Mouse (Mus musculus) ES-E14 (cell line): ENCODE measurements around the gene Tceal5. TPM values are rescaled to one million over a fixed set of nuclear protein-coding genes. Genes with fewer than 3 reads are reported as not detected.

Experiments used
- DNase-seq: peaks from one replicate; pipeline ENCODE4 v3.0.0-alpha.2; 2013; ENCODE audit warnings: low read depth, low spot score
- H3K27ac ChIP-seq: 2 replicates; pipeline ENCODE4 v1.5.1; 2012; ENCODE audit warnings: low read depth, mild to moderate bottlenecking, low read length, moderate library complexity, mixed read lengths; ENCODE audit not compliant: poor library complexity, insufficient read depth, severe bottlenecking
- H3K36me3 ChIP-seq: 2 replicates; pipeline ENCODE4 v1.6.1; 2012; ENCODE audit warnings: mild to moderate bottlenecking, low read length, moderate library complexity, mixed read lengths; ENCODE audit not compliant: control insufficient read depth, poor library complexity, insufficient read depth, severe bottlenecking
- H3K4me1 ChIP-seq, 2 experiments: fragments of 150-350 bp in 1 of 2; sonication (generic) in 1 of 2; 2 replicates each; pipeline ENCODE4 v1.6.1; 2012; ENCODE audit warnings: low read length in 2 of 2, mild to moderate bottlenecking in 1 of 2, mixed read lengths in 1 of 2; ENCODE audit not compliant: control insufficient read depth in 2 of 2, insufficient read depth in 2 of 2, poor library complexity in 1 of 2
- H3K4me3 ChIP-seq, 2 experiments: fragments of 150-350 bp in 1 of 2; sonication (generic) in 1 of 2; 2 replicates each; pipeline ENCODE4 v1.5.1; 2012; ENCODE audit warnings: low read length in 2 of 2, low read depth in 1 of 2, mild to moderate bottlenecking in 1 of 2, mixed read lengths in 1 of 2; ENCODE audit not compliant: insufficient read depth in 1 of 2, poor library complexity in 1 of 2, severe bottlenecking in 1 of 2
- H3K9ac ChIP-seq: 2 replicates; pipeline ENCODE4 v1.6.1; 2012; ENCODE audit warnings: low read depth, mild to moderate bottlenecking, low read length, mixed read lengths; ENCODE audit not compliant: poor library complexity, insufficient read depth, severe bottlenecking
- H3K9me3 ChIP-seq: fragments of 150-350 bp; sonication (generic); 2 replicates; pipeline ENCODE4 v1.6.1; 2012; ENCODE audit warnings: low read depth, mild to moderate bottlenecking, low read length; ENCODE audit not compliant: control insufficient read depth, insufficient read depth
- CHD2 ChIP-seq: IDR thresholded peaks from 2 replicates; pipeline ENCODE4 v1.6.1; 2014; ENCODE audit warnings: mild to moderate bottlenecking, low read depth, low read length, inconsistent platforms
- HCFC1 ChIP-seq: IDR thresholded peaks from 2 replicates; pipeline ENCODE4 v1.6.1; 2012; ENCODE audit warnings: low read length, inconsistent platforms, borderline replicate concordance; ENCODE audit not compliant: insufficient read depth
- MAFK ChIP-seq: IDR thresholded peaks from 2 replicates; pipeline ENCODE4 v1.6.1; 2014; ENCODE audit warnings: mild to moderate bottlenecking, low read depth, low read length, inconsistent platforms; ENCODE audit not compliant: insufficient read depth
- ZC3H11A ChIP-seq: IDR thresholded peaks from 2 replicates; pipeline ENCODE4 v1.6.1; 2012; ENCODE audit warnings: low read depth, mild to moderate bottlenecking, inconsistent platforms, low read length, borderline replicate concordance
- ZNF384 ChIP-seq: IDR thresholded peaks from 2 replicates; pipeline ENCODE4 v1.6.1; 2012; ENCODE audit warnings: low read depth, low read length, inconsistent platforms
- in situ Hi-C, 2 experiments: fragments of 600-800 bp; cut with MboI; formaldehyde crosslinking; loops; one replicate each; pipeline ENCODE4 v1.15.1; 2025; ENCODE audit warnings: low sequenced_read_pairs in 2 of 2, inconsistent platforms in 1 of 2; ENCODE audit not compliant: unreplicated experiment in 2 of 2
- total RNA-seq: library from RNA; depleted of rRNA; stranded (reverse); fragments of 300-350 nt; gene quantifications from 2 replicates; pipeline ENCODE4 v1.2.3, GENCODE M21; 2012

The Tceal5 gene
- total RNA-seq, 1 experiment = 6.2 TPM

DNA sequence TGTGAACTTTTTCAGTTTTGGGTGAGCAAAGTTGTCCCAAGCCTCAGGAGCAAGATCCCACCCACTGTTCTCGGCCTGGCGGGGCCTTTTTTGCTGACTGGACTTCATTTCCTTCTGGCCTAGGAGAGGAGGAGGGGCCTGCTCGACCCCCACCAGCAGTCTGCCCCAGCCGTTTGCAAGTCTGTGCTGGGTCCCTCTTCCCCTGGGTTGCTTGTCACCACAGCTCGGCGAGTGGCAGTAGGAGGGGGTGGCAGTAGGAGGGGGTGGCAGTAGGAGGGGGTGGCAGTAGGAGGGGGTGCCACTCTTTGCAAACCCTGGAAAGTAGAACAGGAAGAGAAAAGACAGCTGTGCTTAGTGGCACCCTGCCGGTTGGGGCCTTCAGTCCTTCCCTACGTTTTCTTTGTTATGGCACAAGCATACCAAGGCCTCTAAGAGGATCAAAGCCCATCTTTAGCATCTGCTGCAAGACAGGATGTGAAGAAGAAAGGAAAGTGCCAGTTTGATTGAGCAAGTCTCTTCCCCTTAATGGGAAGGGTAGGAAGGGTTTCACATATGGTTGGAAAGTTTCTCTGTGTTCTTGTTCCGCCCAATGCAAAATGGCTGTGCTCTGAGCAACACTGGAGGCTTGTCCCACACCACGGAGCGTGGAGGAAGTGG is 22.7 kb downstream of the Tceal5 start:
- Histone ChIP-seq H3K36me3 (no peaks in the 10 kb centered on the region), H3K9ac (no peak overlapping the region), H3K27ac (0 out of 2 replicates have a peak overlapping the region, but pooled peaks have one; percentile 53), H3K4me3 (peak overlapping the region; percentile 28 to 33; a peak in 1 of 4 replicates), H3K4me1 (peaks cover 0 to 2% of the 10 kb centered on the region in 2 experiments; a peak in 2 of 4 replicates), H3K9me3 (no peaks in the 10 kb centered on the region)
- in situ Hi-C loops = no loop called here
- peak; percentile 84 for TF ChIP-seq MAFK
- TF ChIP-seq ZNF384 = no peak
- no peak for TF ChIP-seq ZC3H11A
- no peak for DNase-seq

DNA sequence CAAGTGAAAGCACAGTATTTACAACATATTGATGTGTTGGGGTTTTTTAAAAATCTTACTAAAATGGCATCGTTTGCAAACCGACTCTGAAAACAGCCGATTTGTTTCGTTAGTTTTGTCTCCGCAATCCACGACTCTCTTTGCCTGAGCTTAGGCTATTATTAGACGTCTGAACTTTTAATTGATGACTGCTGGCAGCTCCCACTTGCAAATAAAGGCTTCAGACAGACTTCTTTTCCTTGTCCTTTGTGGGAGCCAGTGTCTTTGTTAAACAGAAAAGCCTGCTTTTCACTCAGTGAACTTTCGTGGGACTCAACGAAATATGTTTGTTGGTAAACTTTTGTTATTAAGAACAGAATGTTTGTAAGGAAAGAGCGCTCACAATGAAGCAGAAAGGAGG is 30.9 kb downstream of the Tceal5 start:
- DNase-seq = no peak
- no peak overlapping the region; the same call in 1 of the 2 replicates for H3K27ac ChIP-seq

GRCm38 (mm10) chrX:136172118-136172551 is 31.5 kb downstream of the Tceal5 start, which contains the start of gene Tceal8:
Tceal8 (minus strand) TSS chrX:136172342.
- peak; percentile 84 for DNase-seq
- H3K9me3 ChIP-seq = no peaks in the 10 kb centered on the region
- no peaks in the 10 kb centered on the region for H3K36me3 ChIP-seq
- H3K27ac ChIP-seq = peak within 1 kb of the TSS; percentile 82
- no peak for TF ChIP-seq ZNF384
- no peak for TF ChIP-seq ZC3H11A
- TF ChIP-seq HCFC1 = peak; percentile 35; the same call in 1 of the 2 replicates
- no peak for TF ChIP-seq CHD2
- peak; percentile 46; the same call in 1 of the 2 replicates for TF ChIP-seq MAFK
- H3K4me3 ChIP-seq = peak within 1 kb of the TSS; percentile 76 to 93
- peaks cover 0 to 3% of the 10 kb centered on the region in 2 experiments; a peak in 1 of 4 replicates for H3K4me1 ChIP-seq
- H3K9ac ChIP-seq = peak within 1 kb of the TSS; percentile 85
- in situ Hi-C loops = no loop called here

More for the DNA sequence above, 30.9 kb downstream of the Tceal5 start:
- TF ChIP-seq ZC3H11A (no peak), CHD2 (no peak), MAFK (no peak), ZNF384 (no peak), HCFC1 (no peak)
- no peaks in the 10 kb centered on the region for H3K9me3 ChIP-seq
- H3K9ac ChIP-seq = no peak overlapping the region; the same call in 1 of the 2 replicates
- H3K4me3 ChIP-seq = peak overlapping the region; percentile 15 to 93; a peak in 3 of 4 replicates
- in situ Hi-C loops = no loop called here
- peaks cover 0 to 3% of the 10 kb centered on the region in 2 experiments; a peak in 1 of 4 replicates for H3K4me1 ChIP-seq
- H3K36me3 ChIP-seq = no peaks in the 10 kb centered on the region

DNA sequence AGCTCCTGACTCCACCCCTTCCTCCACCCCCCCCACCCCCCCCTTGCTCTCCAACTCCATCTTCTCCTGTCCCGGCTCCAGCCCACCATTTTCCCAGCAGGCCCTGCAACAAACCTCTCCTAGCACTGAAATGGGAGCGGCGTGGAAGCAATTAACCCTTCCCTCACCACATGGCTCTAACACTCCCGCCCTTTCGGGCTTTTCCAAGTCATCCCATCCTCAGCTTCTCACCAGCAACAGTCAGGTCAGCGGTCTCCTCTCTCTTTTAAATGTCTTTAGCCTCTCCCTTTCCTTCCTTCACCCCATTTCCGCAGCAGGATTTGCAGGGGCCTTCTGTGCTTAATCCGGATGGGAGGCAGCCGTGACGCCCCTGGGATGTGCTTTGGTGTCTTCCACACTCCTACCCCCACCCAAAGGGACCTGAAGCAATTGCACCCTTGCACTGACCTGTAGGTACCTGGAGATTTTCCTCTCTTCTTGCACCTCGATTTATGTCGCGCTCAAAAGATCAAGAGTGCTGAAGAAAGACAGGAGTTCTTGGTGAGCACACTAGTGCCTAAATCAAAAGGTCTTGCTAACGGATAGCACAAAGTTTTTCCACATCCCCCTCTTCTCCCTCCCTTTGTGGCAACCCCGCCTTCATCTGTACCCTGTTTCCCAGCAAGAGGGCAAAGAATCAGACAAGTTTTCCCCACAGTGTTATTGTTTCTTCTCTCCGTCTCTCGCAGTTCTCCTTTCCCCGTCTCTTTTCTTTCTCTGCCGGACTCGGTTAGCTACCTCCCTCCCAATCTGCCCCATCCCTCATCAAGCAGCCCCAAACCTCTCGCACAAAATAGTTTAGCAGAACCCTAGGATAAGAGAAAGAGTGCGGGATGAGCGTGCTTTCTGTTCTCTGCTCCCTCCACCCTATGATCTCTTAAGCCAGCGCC is 32.2 kb downstream of the Tceal5 start:
- in situ Hi-C loops = no loop called here
- H3K4me1 ChIP-seq = peaks cover 0 to 3% of the 10 kb centered on the region in 2 experiments; a peak in 1 of 4 replicates
- TF ChIP-seq CHD2 (no peak), ZC3H11A (no peak), MAFK (no peak), ZNF384 (no peak), HCFC1 (no peak)
- peak overlapping the region; percentile 82 for H3K27ac ChIP-seq
- H3K9me3 ChIP-seq = no peaks in the 10 kb centered on the region
- peak overlapping the region; percentile 85 for H3K9ac ChIP-seq
- no peaks in the 10 kb centered on the region for H3K36me3 ChIP-seq
- H3K4me3 ChIP-seq = peak overlapping the region; percentile 76 to 93
- peak; percentile 62 for DNase-seq
